Mouse (Mus musculus) NIH3T3 (cell line): ENCODE data around the gene Gadd45g.

Source experiments
- DNase-seq: peaks from one replicate; pipeline ENCODE4 v3.0.0-alpha.2; 2012; ENCODE audit warnings: low read depth

Gene Gadd45g

DNA sequence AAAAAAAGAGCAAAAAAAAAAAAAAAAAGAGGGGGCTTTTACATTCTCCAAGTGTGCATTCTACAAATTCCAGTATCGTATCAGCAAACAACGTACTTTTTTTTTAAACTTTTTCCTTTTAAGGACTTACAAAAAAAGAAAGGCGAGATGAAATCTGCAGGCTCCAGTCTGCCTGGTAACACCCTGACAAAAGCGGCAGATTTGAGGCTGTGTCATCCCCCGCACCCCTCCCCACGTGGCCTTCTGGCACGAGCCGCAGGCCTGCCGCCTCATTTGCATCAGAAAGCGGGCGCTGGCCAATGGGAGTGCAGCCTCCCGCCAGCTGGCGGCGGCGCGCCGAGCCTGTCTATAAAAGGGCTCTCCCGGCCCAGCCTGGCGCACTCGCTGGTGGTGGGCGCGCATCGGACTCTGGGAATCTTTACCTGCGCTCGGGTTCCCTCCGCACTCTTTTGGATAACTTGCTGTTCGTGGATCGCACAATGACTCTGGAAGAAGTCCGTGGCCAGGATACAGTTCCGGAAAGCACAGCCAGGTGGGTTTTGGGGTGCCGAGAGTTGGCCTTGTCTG is at the start of gene Gadd45g:
Gene Gadd45g (plus strand): TSS at position 378 of the 567 bp plus-strand sequence.
- DNase-seq = peak; percentile 97

DNA sequence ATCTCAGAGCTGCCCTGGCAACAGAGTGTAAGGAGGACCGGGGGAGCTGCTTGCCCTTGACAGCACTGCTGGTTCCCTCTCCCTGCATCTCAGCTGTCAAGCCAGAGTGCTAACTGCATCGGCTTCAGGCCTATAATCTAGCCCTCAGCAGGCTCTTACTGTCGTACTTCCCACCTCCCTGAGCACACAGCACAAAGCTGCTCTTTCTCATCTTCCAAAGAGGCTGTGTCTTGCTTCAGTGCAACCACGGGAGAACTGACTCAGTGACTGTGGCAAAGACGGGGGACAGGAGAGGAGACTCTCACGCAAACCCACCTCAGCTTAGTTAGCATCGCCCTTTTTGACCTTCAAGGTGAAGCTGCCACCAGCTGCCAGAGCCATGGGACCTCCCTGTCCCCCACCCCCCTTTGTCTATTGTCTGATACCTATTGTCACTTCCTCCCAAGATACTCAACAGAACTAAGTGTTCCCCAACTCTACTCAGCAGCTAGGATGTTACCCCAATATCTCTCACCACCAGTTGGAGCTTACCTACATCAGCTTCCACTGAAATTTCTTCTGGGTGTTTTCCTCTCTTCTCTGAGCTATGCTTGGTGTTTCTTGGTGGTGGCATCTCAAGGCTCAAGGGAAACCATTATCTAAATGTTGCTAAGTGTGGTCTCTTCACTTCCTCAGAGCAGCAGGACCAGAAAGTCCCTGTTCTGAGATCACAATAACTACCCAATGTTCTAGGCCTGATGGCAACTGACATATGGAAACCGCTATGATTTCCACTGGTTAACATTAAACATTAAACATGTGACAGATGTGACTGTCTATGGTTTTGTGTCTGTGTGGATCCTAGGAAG is 48.4 kb upstream of the Gadd45g start:
- no peak for DNase-seq

DNA sequence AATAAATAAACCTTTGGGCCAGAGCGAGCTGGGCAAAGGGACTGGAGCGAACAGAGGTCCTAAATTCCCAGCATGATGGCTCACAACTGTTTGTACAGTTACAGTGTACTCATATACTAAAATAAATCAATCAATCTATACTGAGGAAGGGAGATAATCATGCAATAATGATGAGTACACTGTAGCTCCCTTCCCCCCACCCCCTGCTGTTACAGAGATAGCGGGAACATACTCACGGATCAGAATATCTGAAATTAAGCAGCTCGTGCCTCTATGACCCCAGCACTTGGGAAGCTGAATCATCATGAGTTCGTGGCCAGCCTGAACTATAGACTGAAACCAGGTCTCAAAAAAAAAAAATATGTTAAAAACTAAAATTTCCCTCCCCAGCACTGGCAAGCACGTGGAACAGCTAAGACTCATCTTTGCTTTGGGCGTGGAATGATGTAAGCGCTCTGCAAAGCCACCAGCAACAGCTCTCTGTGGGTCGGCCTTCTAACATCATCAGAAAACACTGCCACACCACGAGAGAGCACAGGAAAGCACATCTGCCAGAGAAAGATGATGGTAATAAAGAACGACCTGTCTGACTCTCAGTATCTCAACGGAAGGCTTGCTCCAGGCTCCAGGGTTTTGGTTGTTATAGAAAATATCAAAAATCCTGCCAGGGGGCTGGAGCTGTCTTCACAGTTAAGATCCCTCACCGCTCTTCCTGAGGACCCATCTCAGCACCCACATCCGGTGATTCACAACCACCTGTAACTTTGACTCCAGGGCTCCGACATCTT is 46.5 kb upstream of the Gadd45g start:
- no peak for DNase-seq

DNA sequence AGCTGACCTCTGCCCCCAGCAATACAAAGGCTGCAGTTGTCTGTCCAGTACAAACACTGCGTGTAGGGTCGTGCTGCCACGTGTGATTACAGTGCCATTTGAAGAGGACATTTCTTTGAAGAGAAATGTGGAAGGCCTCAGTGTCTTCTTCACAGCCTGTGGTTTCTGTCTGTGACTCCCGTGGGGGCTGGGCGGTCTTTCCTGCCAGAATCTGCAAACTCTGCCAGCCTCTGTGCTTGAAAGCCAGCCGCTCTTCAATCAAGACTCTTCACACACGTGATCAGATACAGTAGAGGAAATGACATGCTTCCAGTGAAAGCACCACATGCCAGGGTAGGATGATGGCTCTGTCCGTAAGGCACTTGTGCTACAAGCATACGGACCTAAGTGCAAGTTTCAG is 45.6 kb upstream of the Gadd45g start:
- DNase-seq = no peak

DNA sequence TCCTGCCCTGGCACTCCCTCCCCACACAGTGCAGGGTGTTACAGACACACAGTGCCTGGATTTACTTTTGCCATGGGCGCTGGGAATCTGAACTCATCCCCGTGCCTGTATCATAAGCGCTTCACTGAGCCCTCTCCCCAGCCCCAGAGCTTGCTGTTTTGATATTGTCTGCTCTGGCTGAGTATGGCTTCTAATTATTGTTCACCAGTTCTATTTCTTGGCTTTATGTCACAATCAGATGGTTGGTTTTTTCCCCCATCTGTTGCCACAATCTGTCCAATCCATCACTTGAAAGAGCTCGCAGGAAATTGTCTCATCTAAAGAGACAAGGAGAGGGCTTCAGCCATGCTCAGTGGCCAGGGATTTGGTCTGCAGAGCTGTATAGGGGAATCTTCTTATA is 40.8 kb upstream of the Gadd45g start:
- DNase-seq = no peak

DNA sequence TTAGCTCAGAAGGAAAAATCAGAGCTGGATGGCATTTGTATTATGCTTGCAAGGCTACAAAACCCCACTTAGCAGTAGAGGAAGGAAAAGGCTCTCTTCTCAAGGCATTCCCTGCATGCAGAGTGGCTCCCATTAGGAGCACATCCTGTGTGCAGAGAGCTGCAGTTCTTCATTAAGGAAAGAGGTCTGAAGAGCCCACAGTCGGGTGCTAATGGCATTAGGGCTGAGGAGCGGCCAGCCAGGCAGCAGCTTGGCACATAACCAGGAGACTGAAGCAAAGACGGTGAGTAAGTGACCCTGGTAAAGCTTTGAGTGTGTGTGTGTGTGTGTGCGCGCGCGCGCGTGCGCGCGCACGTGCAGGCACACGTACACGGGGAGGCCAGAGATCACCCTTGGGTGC is 40.3 kb upstream of the Gadd45g start:
- peak; percentile 13 for DNase-seq

DNA sequence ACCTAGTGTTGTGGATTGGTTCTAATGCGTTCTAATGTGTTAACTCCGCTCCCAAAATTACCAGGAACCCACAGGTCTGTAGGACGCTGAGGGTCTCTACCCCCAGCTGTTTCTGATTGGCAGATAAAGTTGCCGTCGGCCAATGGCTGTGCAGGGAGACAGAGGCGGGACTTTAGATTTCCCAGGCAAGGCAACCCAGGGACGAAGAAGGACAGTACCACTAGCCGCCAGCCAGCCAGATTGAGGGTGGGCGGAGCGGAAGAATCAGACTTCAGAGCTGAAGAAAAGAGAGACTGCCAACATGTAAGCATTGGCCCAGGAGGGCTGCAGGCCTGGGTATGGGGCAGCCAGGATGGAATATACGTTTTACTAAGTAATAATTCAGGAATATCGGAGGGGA is 38.3 kb upstream of the Gadd45g start:
- DNase-seq = no peak

DNA sequence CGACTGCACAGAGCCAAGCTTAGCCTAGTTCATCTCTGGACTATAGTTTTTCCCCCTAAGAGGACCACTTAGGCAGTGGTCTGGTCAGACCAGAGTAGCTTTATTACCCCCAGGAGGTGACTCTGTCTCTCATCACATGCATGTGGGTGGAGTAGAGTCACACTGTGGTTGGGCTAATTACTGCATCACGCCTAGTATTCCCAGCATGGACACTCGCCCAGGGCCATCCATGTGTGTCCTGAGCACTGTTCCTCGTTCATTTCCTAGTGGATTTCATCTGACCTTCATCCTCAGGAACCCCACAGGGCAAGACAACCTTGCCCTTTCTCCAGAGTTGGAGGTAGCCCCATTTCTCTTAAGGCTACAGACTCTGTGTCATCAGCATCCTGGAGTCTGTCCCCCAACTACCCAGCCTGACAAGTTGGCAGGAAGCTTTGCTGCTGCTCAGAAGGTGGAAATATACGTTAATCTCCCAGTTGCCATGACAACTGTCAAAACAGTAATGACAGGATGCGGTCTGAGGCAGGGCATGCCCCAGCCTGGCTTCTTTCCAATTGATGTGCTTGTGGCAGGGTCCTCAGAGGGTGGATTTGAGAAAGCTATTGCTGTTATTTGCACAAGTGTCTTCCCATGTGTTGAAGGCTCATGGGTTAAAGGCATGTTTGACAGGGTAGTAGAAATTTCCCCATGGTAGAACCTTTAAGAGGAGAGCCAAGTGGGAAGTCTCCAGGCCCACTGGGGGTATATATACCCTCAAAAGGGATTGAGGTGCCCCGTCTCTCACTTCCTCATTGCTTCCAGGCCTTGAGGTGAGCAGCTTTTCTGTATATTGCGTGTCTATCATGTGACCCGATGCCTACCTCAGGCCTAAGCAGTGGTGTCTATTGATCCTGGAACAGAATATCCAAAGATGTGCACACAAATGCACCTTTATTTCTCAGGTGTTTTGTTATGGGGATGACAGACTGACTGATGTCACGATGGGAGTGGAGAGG is 32.6 kb upstream of the Gadd45g start:
- DNase-seq = no peak

DNA sequence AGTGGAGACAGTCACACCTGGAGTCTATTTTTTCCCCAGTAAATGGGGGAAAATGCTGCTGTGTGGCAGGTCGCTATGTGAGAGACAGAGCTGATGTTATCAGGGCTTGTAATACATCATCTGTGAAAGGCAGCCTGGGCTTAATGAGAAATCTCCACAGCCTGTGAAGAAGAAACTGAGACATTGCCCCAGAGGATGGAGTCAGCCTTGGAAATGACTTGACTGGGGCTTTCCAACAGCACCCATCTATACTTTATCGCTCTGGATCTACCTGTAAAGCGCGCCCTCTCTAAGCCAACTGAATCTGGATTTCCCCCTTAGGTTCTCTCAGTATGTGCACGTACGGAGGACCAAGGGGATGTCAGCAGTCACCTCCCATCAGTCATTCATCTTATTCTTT is 31.8 kb upstream of the Gadd45g start:
- DNase-seq = no peak

DNA sequence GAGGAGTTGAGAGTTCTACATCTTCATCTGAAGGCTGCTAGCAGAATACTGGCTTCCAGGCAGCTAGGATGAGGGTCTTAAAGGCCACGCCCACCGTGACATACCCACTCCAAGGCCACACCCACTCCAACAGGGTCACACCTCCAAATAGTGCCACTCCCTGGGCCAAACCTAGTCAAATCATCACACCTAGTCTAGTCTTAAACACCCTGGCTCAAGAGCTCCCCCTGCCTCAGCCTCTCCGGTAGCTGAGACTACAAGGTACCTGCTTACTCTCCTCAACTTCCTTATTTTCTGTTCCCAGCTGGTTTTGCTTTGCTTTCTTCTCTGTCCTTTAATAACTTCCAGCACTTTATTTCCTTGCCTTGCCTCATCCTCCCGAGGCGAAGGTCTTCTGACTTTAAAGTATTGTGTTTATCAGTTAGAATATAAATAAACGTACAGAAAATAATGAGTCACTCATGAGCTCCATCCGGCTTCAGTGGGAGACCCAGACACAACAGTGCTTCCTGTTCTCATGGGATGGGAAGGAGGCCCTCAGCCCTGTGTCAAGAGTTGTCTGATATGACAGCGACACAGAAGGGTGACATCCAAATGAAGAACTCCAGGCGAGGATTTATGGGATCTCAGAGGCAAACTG is 30.5 kb upstream of the Gadd45g start:
- DNase-seq = peak; percentile 13

DNA sequence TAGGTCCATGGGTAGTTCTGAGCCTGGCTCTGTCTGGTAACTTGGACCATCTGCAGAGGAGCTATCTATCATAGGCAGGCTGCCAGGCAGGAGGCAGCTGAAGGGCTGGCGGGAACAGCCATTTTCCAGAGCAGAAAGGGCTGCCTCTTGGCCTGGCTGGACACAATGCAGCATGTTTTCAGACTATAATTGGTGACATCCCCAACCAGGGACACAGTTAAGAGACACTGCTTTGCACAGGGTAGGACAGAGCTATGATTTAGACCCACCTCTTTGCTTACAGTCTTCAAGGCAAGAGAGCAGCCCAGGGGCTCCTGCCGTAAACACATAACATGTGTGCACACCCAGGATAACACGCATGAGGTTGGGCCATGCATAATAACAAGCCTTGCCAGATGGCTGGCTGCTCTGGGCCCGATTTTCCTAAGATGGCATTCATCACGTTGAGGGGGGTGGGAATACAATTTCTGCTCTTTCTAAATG is 29.9 kb upstream of the Gadd45g start:
- DNase-seq = no peak

DNA sequence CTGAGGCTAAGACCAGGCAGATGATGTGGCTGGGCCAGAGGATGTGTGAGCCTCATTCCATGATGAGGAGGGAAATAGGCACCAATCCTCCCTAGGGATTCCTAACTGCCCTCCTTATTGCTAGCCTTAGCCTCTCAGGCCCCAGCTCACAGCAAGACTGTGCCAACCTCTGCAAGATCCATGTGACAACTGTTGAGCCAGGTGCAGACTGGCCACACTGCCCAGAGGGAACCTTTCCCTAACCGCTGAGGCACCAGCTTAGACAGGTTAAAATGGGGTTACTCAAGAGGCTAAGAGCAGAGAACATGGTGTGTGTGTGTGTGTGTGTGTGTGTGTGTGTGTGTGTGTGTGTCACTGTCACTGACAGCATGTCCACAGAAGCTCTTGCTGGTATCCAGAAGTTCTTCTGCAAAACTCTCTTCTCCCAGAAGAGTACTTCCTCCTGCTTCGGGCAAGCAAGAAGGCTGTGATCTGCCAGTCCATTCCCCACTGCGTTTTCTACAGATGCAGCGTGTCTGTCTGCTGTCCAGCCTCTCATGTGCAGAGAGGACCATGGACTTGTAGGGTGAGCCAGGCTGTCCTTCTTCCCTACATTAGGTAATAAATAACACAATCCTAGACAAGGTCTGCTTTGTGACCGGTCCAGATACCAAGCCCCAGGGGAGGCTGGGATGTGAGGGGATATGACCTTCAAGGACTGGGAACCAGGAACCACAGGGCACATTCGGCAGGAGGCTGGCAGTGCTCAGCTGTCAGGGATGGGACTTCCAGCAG is 28.1 kb upstream of the Gadd45g start:
- no peak for DNase-seq

DNA sequence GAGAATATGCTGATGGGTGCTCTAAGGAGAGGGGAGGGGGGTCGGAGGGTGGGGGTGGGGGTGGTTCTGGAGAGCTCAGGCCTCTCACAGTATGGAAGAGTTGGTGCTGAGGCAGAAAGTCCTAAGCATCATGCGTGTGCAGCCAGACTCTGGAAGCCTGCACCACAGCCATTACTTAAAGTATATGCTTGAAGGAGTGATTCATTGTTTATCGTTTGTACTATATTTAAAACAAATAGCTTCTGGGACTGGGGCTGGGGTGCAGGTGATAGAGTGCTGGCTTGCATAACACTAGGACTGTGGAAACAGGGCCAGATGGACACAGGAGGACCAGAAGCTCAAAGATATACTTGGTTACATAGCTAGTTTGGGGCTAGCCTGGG is 27.5 kb upstream of the Gadd45g start:
- DNase-seq = no peak

DNA sequence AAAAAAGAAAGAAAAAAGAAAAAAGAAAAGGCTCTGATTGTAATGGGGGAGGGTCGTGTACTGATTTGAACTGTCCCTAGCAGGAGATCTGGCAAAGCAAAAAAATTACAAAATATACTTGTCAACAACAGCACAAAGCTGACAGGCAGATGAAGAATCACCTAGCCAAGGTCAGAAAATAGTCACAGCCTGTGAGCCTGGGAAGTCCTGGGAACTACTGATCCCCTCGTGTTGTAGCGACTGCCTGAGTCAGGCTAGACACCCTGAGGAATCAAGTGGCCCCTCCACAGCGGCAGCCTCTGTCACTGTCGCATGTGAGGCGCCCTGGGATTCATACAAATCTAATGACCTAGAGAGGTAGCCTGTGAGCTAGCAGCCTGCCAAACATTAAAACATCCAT is 27.1 kb upstream of the Gadd45g start:
- no peak for DNase-seq

DNA sequence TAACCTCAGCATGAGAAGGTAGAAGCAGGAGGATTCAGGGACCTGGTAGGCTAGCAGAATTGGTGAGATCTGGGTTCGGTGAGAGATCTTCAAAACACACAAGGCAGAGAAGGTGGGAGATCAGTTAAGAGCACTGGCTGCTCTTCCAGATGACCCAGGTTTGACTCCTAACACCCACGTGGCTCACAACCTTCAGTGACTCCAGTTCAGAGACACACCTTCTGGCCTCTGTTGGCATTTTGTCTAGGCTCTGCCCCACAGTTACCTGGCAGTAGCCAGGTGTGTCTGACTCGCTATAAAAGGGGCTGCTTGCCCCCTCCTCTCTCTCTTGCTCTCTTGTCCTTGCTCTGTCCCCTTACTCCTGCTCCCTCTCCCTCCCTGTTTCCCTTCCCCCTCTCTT is 24.5 kb upstream of the Gadd45g start:
- DNase-seq = no peak

DNA sequence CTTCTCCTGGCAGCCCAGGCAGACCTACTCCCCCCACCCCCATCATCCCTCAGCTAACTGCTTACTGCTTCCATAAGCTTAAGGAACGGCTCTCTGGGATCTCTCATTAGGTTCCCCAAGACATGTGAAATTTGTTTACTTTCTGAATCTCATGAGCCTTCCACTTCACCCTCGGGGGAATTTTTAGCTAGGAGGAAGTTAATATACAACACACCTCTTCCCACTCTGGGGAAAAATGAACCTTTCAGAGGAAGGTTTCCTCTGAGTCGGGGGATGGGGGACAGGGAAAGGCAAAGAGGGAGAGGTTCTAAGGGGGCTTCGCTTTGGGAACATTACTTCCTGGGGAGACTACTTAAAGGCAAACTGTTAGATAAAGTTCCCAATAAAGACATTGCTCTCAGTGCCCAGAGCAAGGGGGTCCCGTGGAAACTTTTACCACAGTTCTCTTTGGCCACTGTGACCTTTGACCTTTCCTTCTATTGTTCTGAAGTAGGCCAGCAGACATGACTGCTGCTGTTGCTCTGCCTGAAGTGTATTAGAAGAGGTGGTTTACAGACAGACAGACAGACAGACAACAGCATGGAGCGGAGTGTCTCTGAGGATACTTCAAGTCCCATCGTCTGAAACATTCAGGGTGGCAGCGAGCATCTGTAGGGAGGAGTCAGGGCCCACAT is 22.5 kb upstream of the Gadd45g start:
- no peak for DNase-seq

DNA sequence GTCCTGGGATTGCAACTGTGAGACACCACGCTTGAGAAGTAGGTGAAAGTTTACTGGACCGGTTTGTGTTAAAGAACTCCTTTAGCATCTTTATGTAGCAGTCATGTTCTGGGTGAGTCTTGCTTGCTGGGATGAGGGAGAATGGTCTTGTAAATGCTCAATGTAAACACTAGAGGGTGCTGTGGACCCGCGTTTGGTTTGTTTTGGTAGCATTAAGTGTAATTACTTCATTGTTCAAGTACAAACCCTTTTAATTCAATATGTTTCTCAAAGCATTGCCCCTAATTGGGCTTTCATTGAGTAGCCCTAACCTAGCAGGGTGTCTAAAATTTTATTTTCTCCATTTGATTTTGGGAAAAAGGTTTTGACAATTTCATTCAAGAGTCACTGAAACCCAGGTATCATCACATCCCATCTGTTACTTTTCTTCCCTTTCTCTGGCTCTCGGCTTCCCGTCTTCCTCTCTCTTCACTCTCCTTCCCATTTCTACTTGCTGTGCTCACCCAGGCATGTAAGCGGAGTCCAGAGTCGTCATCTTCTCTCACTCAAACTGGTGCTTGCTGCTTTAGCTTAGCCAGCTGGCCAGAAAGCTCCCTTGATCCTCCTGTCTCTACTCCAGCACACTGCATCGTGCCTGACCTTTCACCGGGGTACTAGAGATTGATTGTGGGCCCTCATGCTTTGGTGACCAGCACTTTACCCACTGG is 15.6 kb upstream of the Gadd45g start:
- peak; percentile 67 for DNase-seq

DNA sequence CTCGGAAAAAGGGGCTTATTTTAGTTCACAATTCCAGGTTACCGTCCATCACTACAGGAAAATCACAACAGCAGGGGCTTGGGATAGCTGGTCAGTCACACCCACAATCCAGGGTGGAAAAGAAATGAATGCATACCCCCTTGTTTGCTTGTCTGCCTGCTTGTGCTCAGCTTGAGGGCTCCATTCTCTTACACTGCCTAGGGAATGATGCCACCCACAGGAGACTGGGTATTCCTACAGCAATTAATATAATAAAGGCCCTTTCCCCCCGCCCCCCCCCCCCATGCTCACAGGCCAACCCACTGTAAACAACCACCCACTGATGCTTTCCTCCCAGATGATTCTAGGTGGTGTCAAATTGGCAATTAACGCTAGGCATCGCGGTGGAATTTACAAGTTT is 14.0 kb upstream of the Gadd45g start:
- no peak for DNase-seq

DNA sequence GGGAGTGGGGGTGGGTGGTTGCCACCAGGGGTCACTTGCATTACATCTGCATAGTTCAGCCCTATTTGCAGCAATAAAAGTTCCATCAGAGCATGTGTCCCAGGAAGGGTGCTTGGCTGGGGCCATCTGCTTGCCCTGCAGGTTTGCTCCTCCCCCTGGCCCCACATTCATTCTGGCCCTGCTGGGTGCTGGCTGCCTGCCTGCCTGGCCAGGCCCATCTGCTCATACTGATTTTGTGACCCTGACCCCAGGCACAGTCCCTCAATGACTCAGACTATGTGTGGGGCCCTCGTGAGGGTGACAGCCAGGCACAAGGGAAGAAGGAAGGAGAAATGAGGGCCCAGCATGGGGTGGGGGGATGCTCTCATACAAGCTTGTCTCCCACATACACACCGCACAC is 12.9 kb upstream of the Gadd45g start:
- DNase-seq = no peak
